Mouse (Mus musculus) MEL (cell line): ENCODE measurements around the gene Gorasp2. TPM values are rescaled to one million over a fixed set of nuclear protein-coding genes. Genes with fewer than 3 reads are reported as not detected.

Source experiments
- DNase-seq: peaks from one replicate; pipeline ENCODE4 v3.0.0; 2011; ENCODE audit warnings: low read depth, low spot score
- H3K27ac ChIP-seq: 2 replicates; pipeline ENCODE4 v1.5.1; 2012; ENCODE audit warnings: low read depth, mild to moderate bottlenecking, control low read depth, low read length, moderate library complexity; ENCODE audit not compliant: control insufficient read depth
- H3K27me3 ChIP-seq, 2 experiments: fragments of 150-350 bp in 1 of 2; sonication (generic) in 1 of 2; 2 replicates each; pipeline ENCODE4 v1.6.1; 2012; ENCODE audit warnings: low read length in 2 of 2, mild to moderate bottlenecking in 2 of 2, improper control_type of control experiment in 1 of 2, moderate library complexity in 1 of 2; ENCODE audit not compliant: insufficient read depth in 2 of 2, control insufficient read depth in 1 of 2
- H3K36me3 ChIP-seq, 2 experiments: 2 replicates each; pipeline ENCODE4 v1.6.1; 2012 to 2014; ENCODE audit warnings: low read length in 2 of 2, improper control_type of control experiment in 1 of 2, inconsistent platforms in 1 of 2, mild to moderate bottlenecking in 1 of 2; ENCODE audit not compliant: insufficient read depth in 2 of 2, control insufficient read depth in 1 of 2
- H3K4me1 ChIP-seq, 2 experiments: fragments of 150-350 bp in 1 of 2; sonication (generic) in 1 of 2; 2 replicates each; pipeline ENCODE4 v1.6.1; 2012; ENCODE audit warnings: low read length in 2 of 2, improper control_type of control experiment in 1 of 2, mild to moderate bottlenecking in 1 of 2; ENCODE audit not compliant: insufficient read depth in 2 of 2, control insufficient read depth in 1 of 2
- H3K4me3 ChIP-seq, 2 experiments: fragments of 150-350 bp in 1 of 2; sonication (generic) in 1 of 2; 2 replicates each; pipeline ENCODE4 v1.5.1; 2012; ENCODE audit warnings: low read depth in 2 of 2, low read length in 2 of 2, mild to moderate bottlenecking in 2 of 2, moderate library complexity in 2 of 2, control low read depth in 1 of 2, improper control_type of control experiment in 1 of 2; ENCODE audit not compliant: control insufficient read depth in 1 of 2, insufficient read depth in 1 of 2
- H3K79me2 ChIP-seq: 2 replicates; pipeline ENCODE4 v1.6.1; 2012; ENCODE audit warnings: mild to moderate bottlenecking, low read length, moderate library complexity; ENCODE audit not compliant: control insufficient read depth, poor library complexity, insufficient read depth
- H3K9ac ChIP-seq: 2 replicates; pipeline ENCODE4 v1.6.1; 2012; ENCODE audit warnings: low read depth, mild to moderate bottlenecking, control low read depth, low read length, moderate library complexity; ENCODE audit not compliant: control insufficient read depth, poor library complexity, severe bottlenecking
- H3K9me3 ChIP-seq: fragments of 150-350 bp; sonication (generic); replicated peaks from 2 replicates; pipeline ENCODE4 v1.6.1; 2012; ENCODE audit warnings: mild to moderate bottlenecking, low read length, improper control_type of control experiment, moderate library complexity; ENCODE audit not compliant: insufficient read depth
- BHLHE40 ChIP-seq: IDR thresholded peaks from 2 replicates; pipeline ENCODE4 v1.6.1; 2012; ENCODE audit warnings: low read depth, mild to moderate bottlenecking, inconsistent platforms, low read length, improper control_type of control experiment, borderline replicate concordance
- CHD1 ChIP-seq: IDR thresholded peaks from 2 replicates; pipeline ENCODE4 v1.6.1; 2012; ENCODE audit warnings: low read depth, mild to moderate bottlenecking, inconsistent platforms, low read length, improper control_type of control experiment
- CHD2 ChIP-seq: IDR thresholded peaks from 2 replicates; pipeline ENCODE4 v1.6.1; 2011; ENCODE audit warnings: low read length, improper control_type of control experiment
- CTCF ChIP-seq, 3 experiments: IDR thresholded peaks in 2 of 3; conservative IDR thresholded peaks in 1 of 3; 2 replicates each; pipeline ENCODE4 v1.5.1; 2011 to 2012; ENCODE audit warnings: low read length in 3 of 3, low read depth in 2 of 3, mild to moderate bottlenecking in 2 of 3, improper control_type of control experiment in 1 of 3, inconsistent platforms in 1 of 3, mixed read lengths in 1 of 3, moderate library complexity in 1 of 3; ENCODE audit not compliant: control insufficient read depth in 1 of 3, insufficient read depth in 1 of 3, poor library complexity in 1 of 3, severe bottlenecking in 1 of 3
- E2F4 ChIP-seq: IDR thresholded peaks from 2 replicates; pipeline ENCODE4 v1.6.1; 2011; ENCODE audit warnings: low read depth, low read length, improper control_type of control experiment, borderline replicate concordance
- ELF1 ChIP-seq: IDR thresholded peaks from 2 replicates; pipeline ENCODE4 v1.6.1; 2014; ENCODE audit warnings: low read depth, mild to moderate bottlenecking, inconsistent platforms, low read length, improper control_type of control experiment, moderate library complexity
- EP300 ChIP-seq, 2 experiments: IDR thresholded peaks; 2 replicates each; pipeline ENCODE4 v1.6.1; 2011; ENCODE audit warnings: improper control_type of control experiment in 2 of 2, low read length in 2 of 2, low read depth in 1 of 2, mild to moderate bottlenecking in 1 of 2
- GABPA ChIP-seq: IDR thresholded peaks from 2 replicates; pipeline ENCODE4 v1.6.1; 2012; ENCODE audit warnings: low read depth, mild to moderate bottlenecking, inconsistent platforms, low read length, improper control_type of control experiment, moderate library complexity
- GATA1 ChIP-seq: IDR thresholded peaks from 2 replicates; pipeline ENCODE4 v1.6.1; 2011; ENCODE audit warnings: low read depth, low read length, improper control_type of control experiment
- MAFK ChIP-seq: IDR thresholded peaks from 2 replicates; pipeline ENCODE4 v1.6.1; 2011; ENCODE audit warnings: low read depth, mild to moderate bottlenecking, low read length, improper control_type of control experiment, borderline replicate concordance
- MAX ChIP-seq: IDR thresholded peaks from 2 replicates; pipeline ENCODE4 v1.6.1; 2011; ENCODE audit warnings: low read length, improper control_type of control experiment
- MAZ ChIP-seq: IDR thresholded peaks from 2 replicates; pipeline ENCODE4 v1.6.1; 2012; ENCODE audit warnings: low read depth, mild to moderate bottlenecking, inconsistent platforms, low read length, improper control_type of control experiment
- MYB ChIP-seq: IDR thresholded peaks from 2 replicates; pipeline ENCODE4 v1.6.1; 2011; ENCODE audit warnings: mild to moderate bottlenecking, low read depth, low read length, improper control_type of control experiment
- NELFE ChIP-seq: IDR thresholded peaks from 2 replicates; pipeline ENCODE4 v1.6.1; 2011; ENCODE audit warnings: low read depth, low read length, improper control_type of control experiment
- NRF1 ChIP-seq: IDR thresholded peaks from 2 replicates; pipeline ENCODE4 v1.6.1; 2014; ENCODE audit warnings: low read depth, mild to moderate bottlenecking, inconsistent platforms, low read length, improper control_type of control experiment, moderate library complexity; ENCODE audit not compliant: poor library complexity, insufficient read depth, severe bottlenecking
- POLR2AphosphoS2 ChIP-seq: IDR thresholded peaks from 2 replicates; pipeline ENCODE4 v1.6.1; 2011; ENCODE audit warnings: low read length, improper control_type of control experiment
- RAD21 ChIP-seq: IDR thresholded peaks from 2 replicates; pipeline ENCODE4 v1.6.1; 2011; ENCODE audit warnings: mild to moderate bottlenecking, low read depth, low read length, improper control_type of control experiment
- RCOR1 ChIP-seq: IDR thresholded peaks from 2 replicates; pipeline ENCODE4 v1.6.1; 2012; ENCODE audit warnings: low read depth, mild to moderate bottlenecking, inconsistent platforms, low read length, improper control_type of control experiment
- SMC3 ChIP-seq: IDR thresholded peaks from 2 replicates; pipeline ENCODE4 v1.6.1; 2011; ENCODE audit warnings: low read depth, low read length, improper control_type of control experiment
- TAL1 ChIP-seq: IDR thresholded peaks from 2 replicates; pipeline ENCODE4 v1.6.1; 2012; ENCODE audit warnings: mild to moderate bottlenecking, inconsistent platforms, low read length, moderate library complexity, mixed read lengths
- TBP ChIP-seq: IDR thresholded peaks from 2 replicates; pipeline ENCODE4 v1.8.0; 2011; ENCODE audit warnings: low read depth, low read length, improper control_type of control experiment
- TCF12 ChIP-seq: IDR thresholded peaks from 2 replicates; pipeline ENCODE4 v1.6.1; 2014; ENCODE audit warnings: low read depth, mild to moderate bottlenecking, inconsistent platforms, low read length, improper control_type of control experiment, moderate library complexity
- UBTF ChIP-seq: IDR thresholded peaks from 2 replicates; pipeline ENCODE4 v1.6.1; 2012; ENCODE audit warnings: low read depth, mild to moderate bottlenecking, inconsistent platforms, low read length, improper control_type of control experiment, moderate library complexity, borderline replicate concordance; ENCODE audit not compliant: insufficient read depth
- USF1 ChIP-seq: IDR thresholded peaks from 2 replicates; pipeline ENCODE4 v1.6.1; 2014; ENCODE audit warnings: low read depth, mild to moderate bottlenecking, inconsistent platforms, low read length, improper control_type of control experiment, moderate library complexity
- ZKSCAN1 ChIP-seq: IDR thresholded peaks from 2 replicates; pipeline ENCODE4 v1.6.1; 2012; ENCODE audit warnings: low read depth, mild to moderate bottlenecking, inconsistent platforms, low read length, improper control_type of control experiment, moderate library complexity
- ZNF384 ChIP-seq: IDR thresholded peaks from 2 replicates; pipeline ENCODE4 v1.6.1; 2012; ENCODE audit warnings: low read depth, mild to moderate bottlenecking, inconsistent platforms, low read length, improper control_type of control experiment
- polyA plus RNA-seq, 2 experiments: library from polyadenylated mRNA; stranded (reverse) in 1 of 2; unstranded in 1 of 2; fragments of >175 nt in 1 of 2; fragments of >200 nt in 1 of 2; gene quantifications; 2 replicates each; pipeline versions ENCODE4 v1.2.1 to v1.2.4; 2012; ENCODE audit warnings: low replicate concordance in 2 of 2, low read depth in 1 of 2; ENCODE audit not compliant: insufficient read length in 2 of 2, insufficient read depth in 1 of 2, missing spikeins in 1 of 2
- total RNA-seq: library from RNA; depleted of rRNA; stranded (reverse); fragments of 300-350 nt; gene quantifications from 2 replicates; pipeline ENCODE4 v1.2.3, GENCODE M21; 2012

Gorasp2 gene
- total and polyA plus RNA-seq, 3 experiments, result 81.8 to 132 (median 124) TPM

DNA sequence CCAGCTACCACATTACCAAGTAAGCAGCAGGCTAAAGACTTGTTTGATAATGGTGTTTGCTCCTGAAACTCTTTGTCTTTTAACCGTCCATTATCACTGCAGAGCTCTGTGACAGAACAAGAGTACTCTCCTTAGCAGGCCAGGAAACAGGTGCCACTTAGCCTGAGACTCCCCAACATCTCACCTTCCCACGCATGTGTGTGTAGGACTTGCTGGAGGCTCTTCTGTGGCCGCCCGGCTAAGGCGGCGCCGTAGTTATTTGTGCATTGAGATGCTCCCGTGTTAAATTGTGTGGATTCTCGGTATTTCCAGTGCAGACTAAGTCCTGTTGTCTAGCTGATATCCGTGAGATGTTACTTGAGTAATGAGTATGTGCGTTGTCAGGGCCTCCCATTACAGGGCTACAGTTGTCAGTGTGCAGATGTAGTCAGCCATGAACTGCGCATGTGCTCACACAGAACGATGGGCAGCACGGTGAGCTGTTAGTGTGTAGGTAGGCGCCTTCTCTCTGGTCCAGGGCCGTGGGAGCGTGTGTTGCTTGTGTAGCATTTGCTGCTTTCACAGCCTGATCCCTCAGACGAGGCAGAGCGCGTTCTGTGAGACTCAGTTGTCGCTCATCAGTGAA, 27.2 kb downstream of the Gorasp2 start:
- Histone ChIP-seq H3K36me3 (peaks cover 0 to 10% of the 10 kb centered on the region in 2 experiments; a peak in 2 of 4 replicates), H3K9ac (no peak overlapping the region), H3K79me2 (no peaks in the 10 kb centered on the region)

DNA sequence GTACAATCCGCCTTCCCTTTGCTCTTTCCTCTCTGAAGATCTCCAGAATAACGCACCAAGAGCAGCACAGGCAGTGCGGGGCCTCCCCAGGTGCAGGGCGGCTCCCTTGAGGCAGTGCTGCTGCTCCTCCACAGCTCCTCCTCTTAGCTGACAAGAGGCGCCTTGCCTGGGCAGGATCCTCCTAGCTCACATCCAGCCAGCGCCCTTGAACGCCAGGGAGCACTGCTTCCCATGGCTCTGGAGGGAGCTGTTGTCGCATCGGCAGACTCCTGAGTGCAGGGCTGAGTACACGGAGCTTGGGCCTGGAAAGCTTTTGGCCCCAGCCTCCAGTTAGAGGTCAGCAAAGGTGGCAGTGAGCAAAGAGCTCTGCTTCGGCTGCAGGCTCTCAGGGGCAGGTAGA, 28.8 kb downstream of the Gorasp2 start:
- H3K27ac ChIP-seq, result no peak overlapping the region
- TF ChIP-seq MYB (no peak), USF1 (no peak), UBTF (no peak), CHD2 (no peak), TBP (no peak), MAFK (no peak), CTCF (IDR thresholded peaks at IDR 0.05 in 2 of 3, conservative IDR thresholded peaks at IDR 0.05 in 1 of 3; ENCODE audit: control insufficient read depth in 1 of 3, insufficient read depth in 1 of 3, low read depth in 2 of 3, low read length in 3 of 3, poor library complexity in 1 of 3, severe bottlenecking in 1 of 3) (no peak), ELF1 (no peak), SMC3 (no peak), RAD21 (no peak), ZKSCAN1 (no peak), GABPA (no peak), NRF1 (no peak), MAX (no peak), ZNF384 (no peak), E2F4 (no peak), BHLHE40 (no peak), CHD1 (no peak), GATA1 (no peak), NELFE (no peak)
- H3K36me3 ChIP-seq, result peaks cover 0 to 9% of the 10 kb centered on the region in 2 experiments; a peak in 2 of 4 replicates
- H3K79me2 ChIP-seq, result no peaks in the 10 kb centered on the region
- H3K9ac ChIP-seq, result no peak overlapping the region
- H3K27me3 ChIP-seq, result no peaks in the 10 kb centered on the region
- no peaks in the 10 kb centered on the region for H3K4me1 ChIP-seq
- no peaks in the 10 kb centered on the region for H3K9me3 ChIP-seq
- H3K4me3 ChIP-seq, result no peak overlapping the region
- no peak for DNase-seq

More for the DNA sequence above, 27.2 kb downstream of the Gorasp2 start:
- Histone ChIP-seq H3K4me1 (no peaks in the 10 kb centered on the region), H3K9me3 (no peaks in the 10 kb centered on the region), H3K27me3 (no peaks in the 10 kb centered on the region), H3K4me3 (no peak overlapping the region), H3K27ac (no peak overlapping the region)
- no peak for TF ChIP-seq MAZ
- no peak for TF ChIP-seq EP300 (IDR thresholded peaks at IDR 0.05; ENCODE audit: low read depth in 1 of 2, low read length in 2 of 2)
- no peak for TF ChIP-seq MAFK
- TF ChIP-seq MYB, result no peak
- TF ChIP-seq GABPA, result no peak
- no peak for TF ChIP-seq ZKSCAN1
- TF ChIP-seq POLR2AphosphoS2, result no peak
- TF ChIP-seq TCF12, result no peak
- no peak for TF ChIP-seq RCOR1
- TF ChIP-seq TAL1, result no peak
- TF ChIP-seq ZNF384, result no peak
- DNase-seq, result no peak
